In genomic region chr1:152798125-152798524, GRCm38 (mm10) we compare ENCODE assay signal across 15 mouse cellular contexts. TPM values are rescaled to one million over a fixed set of nuclear protein-coding genes. Genes with fewer than 3 reads are reported as not detected.
A peak's percentile ranks its signal among the peaks of the same experiment; 100 is the strongest.
DNase-seq lines count a peak whose midpoint lies in the region; ATAC-seq and TF ChIP-seq lines count a peak whose summit lies in the region.
"Had no signal": no experiment of that assay in that cellular context is flagged by ENCODE, and none has a peak within 500 bp of the region (broad histone marks: within the 10 kb centered on the region; RNA-seq: fewer than 3 reads in every experiment).

No protein-coding gene starts in this region.

- no peak overlapping the region for H3K4me2 ChIP-seq in intestine, postnatal 0 days (replicated peaks; ENCODE audit: low read depth)
- H3K4me2 ChIP-seq in intestine, embryonic 15.5 days (replicated peaks), result no peak overlapping the region
- H3K4me2 ChIP-seq in CH12.LX (ENCODE audit: insufficient read depth, low read depth, poor library complexity, severe bottlenecking), result no peak overlapping the region
- no peak overlapping the region for H3K4me2 ChIP-seq in heart, embryonic 11.5 days
- H3K4me2 ChIP-seq: forebrain, embryonic 13.5 days; hindbrain, embryonic 13.5 days; limb, embryonic 12.5 days had no signal

- intact Hi-C loops in left cerebral cortex, postnatal 4 days (cut with DNase I), result no loop called here

- 51% methylated on average over 9 of the region's 9 CpGs for WGBS in intestine, postnatal 0 days
- WGBS in intestine, embryonic 15.5 days, result 61% methylated on average over 9 of the region's 9 CpGs
- 49% methylated on average over 9 of the region's 9 CpGs for WGBS in heart, embryonic 11.5 days (ENCODE audit: insufficient replicate concordance)

- dilution Hi-C loops in CH12.LX (cut with MboI; ENCODE audit: extremely low pct_ligation_motif_present, extremely low pct_unique_long_range_greater_than_20kb, low sequenced_read_pairs), result no loop called here

- no peak for TF ChIP-seq RAD21 in CH12.LX (IDR thresholded peaks at IDR 0.05; ENCODE audit: low read depth, low read length)

- peaks cover 8% of the 10 kb centered on the region; the same call in 1 of the 2 replicates for H3K4me1 ChIP-seq in intestine, postnatal 0 days (replicated peaks; ENCODE audit: control insufficient read depth, insufficient read depth, low read length)
- peaks cover 3% of the 10 kb centered on the region for H3K4me1 ChIP-seq in intestine, embryonic 15.5 days (replicated peaks)
- peaks cover 8 to 38% of the 10 kb centered on the region in 2 experiments; a peak in 3 of 4 replicates for H3K4me1 ChIP-seq in CH12.LX (ENCODE audit: control insufficient read depth in 1 of 2, insufficient read depth in 2 of 2)
- H3K4me1 ChIP-seq in heart, embryonic 11.5 days (ENCODE audit: control insufficient read depth, insufficient read depth, low read length), result peaks cover 9% of the 10 kb centered on the region

- in situ Hi-C loops in CH12.LX (cut with MboI; ENCODE audit: low pct_ligation_motif_present, low pct_unique_long_range_greater_than_20kb, low sequenced_read_pairs), result loop anchor here (10.0 to 25.0 kb wide), 2 partner anchors 107 to 589 kb away; partner anchors contain the start of gene Smg7

- no peaks in the 10 kb centered on the region for H3K9me3 ChIP-seq in intestine, postnatal 0 days (ENCODE audit: control insufficient read depth)
- H3K9me3 ChIP-seq in intestine, embryonic 15.5 days, result no peaks in the 10 kb centered on the region
- no peaks in the 10 kb centered on the region for H3K9me3 ChIP-seq in CH12.LX (replicated peaks; ENCODE audit: low read length)
- H3K9me3 ChIP-seq in heart, embryonic 11.5 days (replicated peaks; ENCODE audit: control insufficient read depth, low read length), result no peaks in the 10 kb centered on the region
- H3K9me3 ChIP-seq: forebrain, embryonic 13.5 days; hindbrain, embryonic 13.5 days; limb, embryonic 12.5 days had no signal

- TF ChIP-seq POLR2A in CH12.LX (IDR thresholded peaks at IDR 0.05; ENCODE audit: low read depth, low read length), result no peak

- peak; percentile 70 for TF ChIP-seq EP300 in CH12.LX (IDR thresholded peaks at IDR 0.05; ENCODE audit: low read length)

- H3K4me3 ChIP-seq in intestine, postnatal 0 days (ENCODE audit: low read depth, low read length), result no peak overlapping the region
- H3K4me3 ChIP-seq in intestine, embryonic 15.5 days (replicated peaks), result no peak overlapping the region
- H3K4me3 ChIP-seq in CH12.LX (replicated peaks in 1 of 3; ENCODE audit: low read depth in 2 of 3, low read length in 2 of 3, poor library complexity in 1 of 3), result no peak overlapping the region
- no peak overlapping the region for H3K4me3 ChIP-seq in heart, embryonic 11.5 days (ENCODE audit: low read depth, low read length)
- H3K4me3 ChIP-seq: forebrain, embryonic 13.5 days; hindbrain, embryonic 13.5 days; limb, embryonic 12.5 days; myocyte had no signal

- no peaks in the 10 kb centered on the region for H3K79me2 ChIP-seq in CH12.LX (replicated peaks; ENCODE audit: control insufficient read depth, extremely low read depth, insufficient read depth, poor library complexity, severe bottlenecking)

- no peak for TF ChIP-seq CTCF in intestine, postnatal 0 days (IDR thresholded peaks at IDR 0.05; ENCODE audit: low read depth)
- no peak for TF ChIP-seq CTCF in CH12.LX (conservative IDR thresholded peaks at IDR 0.05 in 1 of 2, IDR thresholded peaks at IDR 0.05 in 1 of 2; ENCODE audit: low read depth in 2 of 2, low read length in 2 of 2)

- no peak for ATAC-seq in intestine, postnatal 0 days
- ATAC-seq in intestine, embryonic 15.5 days, result no peak
- ATAC-seq in heart, embryonic 11.5 days (replicated peaks; ENCODE audit: insufficient number of reproducible peaks, low FRiP score, low TSS enrichment), result no peak; the same call in 1 of the 2 replicates
- ATAC-seq: forebrain, embryonic 13.5 days had no signal

- H3K27me3 ChIP-seq in intestine, postnatal 0 days (replicated peaks; ENCODE audit: control insufficient read depth, insufficient read depth, low read length), result no peaks in the 10 kb centered on the region
- H3K27me3 ChIP-seq in intestine, embryonic 15.5 days (replicated peaks), result no peaks in the 10 kb centered on the region
- no peaks in the 10 kb centered on the region for H3K27me3 ChIP-seq in CH12.LX (replicated peaks)
- H3K27me3 ChIP-seq in heart, embryonic 11.5 days (ENCODE audit: control insufficient read depth, insufficient read depth, low read length), result no peaks in the 10 kb centered on the region
- H3K27me3 ChIP-seq: forebrain, embryonic 13.5 days; hindbrain, embryonic 13.5 days; limb, embryonic 12.5 days had no signal

- no peaks in the 10 kb centered on the region for H3K36me3 ChIP-seq in intestine, postnatal 0 days (ENCODE audit: control insufficient read depth, insufficient read depth)
- H3K36me3 ChIP-seq in intestine, embryonic 15.5 days, result no peaks in the 10 kb centered on the region
- no peaks in the 10 kb centered on the region for H3K36me3 ChIP-seq in CH12.LX (replicated peaks in 1 of 2; ENCODE audit: control insufficient read depth in 1 of 2, insufficient read depth in 1 of 2, low read length in 1 of 2)
- no peaks in the 10 kb centered on the region for H3K36me3 ChIP-seq in heart, embryonic 11.5 days (ENCODE audit: control insufficient read depth, insufficient read depth, low read length)
- H3K36me3 ChIP-seq: hindbrain, embryonic 13.5 days; limb, embryonic 12.5 days had no signal

- peak overlapping the region; percentile 15; the same call in 1 of the 2 replicates for H3K27ac ChIP-seq in intestine, postnatal 0 days (ENCODE audit: low read depth, low read length)
- H3K27ac ChIP-seq in intestine, embryonic 15.5 days, result no peak overlapping the region
- H3K27ac ChIP-seq in CH12.LX (ENCODE audit: insufficient read depth, low read depth), result no peak overlapping the region
- H3K27ac ChIP-seq in heart, embryonic 11.5 days (ENCODE audit: low read depth, low read length), result 0 out of 2 replicates have a peak overlapping the region, but pooled peaks have one; percentile 22
- H3K27ac ChIP-seq: forebrain, embryonic 13.5 days; hindbrain, embryonic 13.5 days; limb, embryonic 12.5 days had no signal

- peak; percentile 85 for DNase-seq in CH12.LX (ENCODE audit: extremely low read depth)
- peak; percentile 30 for DNase-seq in lung, postnatal 10 days
- DNase-seq in left cerebral cortex, postnatal 4 days, result no peak
- DNase-seq in adrenal gland, postnatal 25 days, result no peak
- DNase-seq in cerebellum, adult 11 months, result no peak
- DNase-seq: right cerebral cortex, adult 18-20 months; thymus, adult 2 months had no signal

- H3K9ac ChIP-seq in intestine, postnatal 0 days (ENCODE audit: low read depth, low read length), result no peak overlapping the region
- no peak overlapping the region for H3K9ac ChIP-seq in intestine, embryonic 15.5 days
- H3K9ac ChIP-seq in CH12.LX (ENCODE audit: insufficient read depth, low read depth), result no peak overlapping the region
- H3K9ac ChIP-seq in heart, embryonic 11.5 days (ENCODE audit: low read depth, low read length), result no peak overlapping the region
- H3K9ac ChIP-seq: forebrain, embryonic 13.5 days; hindbrain, embryonic 13.5 days; limb, embryonic 12.5 days had no signal

TF ChIP-seq in CH12.LX, 34 proteins besides CTCF, POLR2A, EP300 and RAD21 (continues in another document):
- TF ChIP-seq MAX (IDR thresholded peaks at IDR 0.05; ENCODE audit: low read length) (peak; percentile 95), JUND (conservative IDR thresholded peaks at IDR 0.05; ENCODE audit: low read depth, low read length) (peak; percentile 41; the same call in 1 of the 2 replicates), MYC (IDR thresholded peaks at IDR 0.05; ENCODE audit: low read depth, low read length) (peak; percentile 85), JUN (IDR thresholded peaks at IDR 0.05; ENCODE audit: insufficient read depth, low read depth, low read length) (peak; percentile 42), MAFK (IDR thresholded peaks at IDR 0.05; ENCODE audit: insufficient replicate concordance, low read length) (no peak)

RNA-seq across cellular contexts. Expression of gene Ncf2, which starts 1.9 kb away (rescaled TPM):
- 9.1 and 9.7 TPM in 2 replicates for polyA plus RNA-seq in intestine, postnatal 0 days (2015; fragmentation: Nextera tagmentation; extraction: Ambion mirVana)
- polyA plus RNA-seq in intestine, embryonic 15.5 days (2015; fragmentation: Nextera tagmentation; extraction: Ambion mirVana), result 8.3 and 8.8 TPM in 2 replicates
- total RNA-seq in CH12.LX (2012; rRNA removed), result 82.5 and 89.2 TPM in 2 replicates
- 89.9 and 99.9 TPM in 2 replicates for total RNA-seq in CH12.LX (2014; rRNA removed)
- polyA plus RNA-seq in CH12.LX (2012; ENCODE audit: insufficient read length, low read depth), result 82.6 and 85.8 TPM in 2 replicates
- polyA plus RNA-seq in heart, embryonic 11.5 days (2014; fragmentation: Nextera tagmentation; extraction: Ambion mirVana), result 3.7 and 4.7 TPM in 2 replicates
- 1 to 10 TPM; 1.9 to 2.2 TPM for total RNA-seq in left cerebral cortex, postnatal 4 days (2021)
- total RNA-seq in adrenal gland, postnatal 25 days (2021), result 4.0 and 4.2 TPM in 2 replicates

RNA-seq across cellular contexts. Expression of gene Arpc5, which starts 31.8 kb away (rescaled TPM):
- 460 and 468 TPM in 2 replicates for polyA plus RNA-seq in intestine, postnatal 0 days (2015; fragmentation: Nextera tagmentation; extraction: Ambion mirVana)
- 327 and 358 TPM in 2 replicates for polyA plus RNA-seq in intestine, embryonic 15.5 days (2015; fragmentation: Nextera tagmentation; extraction: Ambion mirVana)
- total RNA-seq in CH12.LX (2012; rRNA removed) (125 and 128 TPM in 2 replicates), CH12.LX (2014; rRNA removed) (399 and 408 TPM in 2 replicates)
- 232 and 260 TPM in 2 replicates for polyA plus RNA-seq in CH12.LX (2012; ENCODE audit: insufficient read length, low read depth)
- polyA plus RNA-seq in heart, embryonic 11.5 days (2014; fragmentation: Nextera tagmentation; extraction: Ambion mirVana), result 257 and 268 TPM in 2 replicates
- total RNA-seq in left cerebral cortex, postnatal 4 days (2021), result 100 to 1,000 TPM; 244 to 271 TPM
- total RNA-seq in adrenal gland, postnatal 25 days (2021), result 111 and 124 TPM in 2 replicates

RNA-seq across cellular contexts. Expression of gene Rgl1, which starts 32.0 kb away (rescaled TPM):
- 39.4 and 43.5 TPM in 2 replicates for polyA plus RNA-seq in intestine, postnatal 0 days (2015; fragmentation: Nextera tagmentation; extraction: Ambion mirVana)
- 44.2 and 44.8 TPM in 2 replicates for polyA plus RNA-seq in intestine, embryonic 15.5 days (2015; fragmentation: Nextera tagmentation; extraction: Ambion mirVana)
- 0.25 and 0.42 TPM in 2 replicates for total RNA-seq in CH12.LX (2012; rRNA removed)
- 0.68 and 0.74 TPM in 2 replicates for total RNA-seq in CH12.LX (2014; rRNA removed)
- polyA plus RNA-seq in CH12.LX (2012; ENCODE audit: insufficient read length, low read depth), result 1.7 and 1.8 TPM in 2 replicates
- 61.0 and 68.7 TPM in 2 replicates for polyA plus RNA-seq in heart, embryonic 11.5 days (2014; fragmentation: Nextera tagmentation; extraction: Ambion mirVana)
- total RNA-seq in left cerebral cortex, postnatal 4 days (2021), result 10 to 100 TPM; 45.6 to 55.2 TPM
- total RNA-seq in adrenal gland, postnatal 25 days (2021), result 18.2 and 31.1 TPM in 2 replicates

RNA-seq across cellular contexts. Expression of gene Apobec4, which starts 47.8 kb away (rescaled TPM):
- polyA plus RNA-seq in intestine, postnatal 0 days (2015; fragmentation: Nextera tagmentation; extraction: Ambion mirVana), result not detected in 2 replicates
- polyA plus RNA-seq in intestine, embryonic 15.5 days (2015; fragmentation: Nextera tagmentation; extraction: Ambion mirVana), result not detected in 2 replicates
- not detected in 2 replicates for total RNA-seq in CH12.LX (2012; rRNA removed)
- not detected in 2 replicates for total RNA-seq in CH12.LX (2014; rRNA removed)
- polyA plus RNA-seq in CH12.LX (2012; ENCODE audit: insufficient read length, low read depth), result not detected in 2 replicates
- not detected in 2 replicates for polyA plus RNA-seq in heart, embryonic 11.5 days (2014; fragmentation: Nextera tagmentation; extraction: Ambion mirVana)
- total RNA-seq in left cerebral cortex, postnatal 4 days (2021), result not detected
- total RNA-seq in adrenal gland, postnatal 25 days (2021), result not detected in 2 replicates
- polyA plus RNA-seq: cortical plate, adult 2 months; hindbrain, embryonic 13.5 days; limb, embryonic 12.5 days; myocyte; thymus, adult 2 months had no signal

Comparison
In these comparisons a context has a peak if more than half of its experiments do, and no peak if none do; other contexts are left out.
1. H3K27ac ChIP-seq: peak in intestine, postnatal 0 days (single experiment) and heart, embryonic 11.5 days (single experiment); none in intestine, embryonic 15.5 days (single experiment) and CH12.LX (single experiment).
2. DNase-seq: peak in CH12.LX (single experiment) and lung, postnatal 10 days (single experiment); none in left cerebral cortex, postnatal 4 days (single experiment), adrenal gland, postnatal 25 days (single experiment) and cerebellum, adult 11 months (single experiment).
3. RNA of gene Rgl1, which starts 32.0 kb away (polyA plus RNA-seq): 61.0 to 68.7 TPM in heart, embryonic 11.5 days, 44.2 to 44.8 TPM in intestine, embryonic 15.5 days and 39.4 to 43.5 TPM in intestine, postnatal 0 days; 1.7 to 1.8 TPM in CH12.LX; every median in the first group is over 10 times any median in the second.